In genomic region chr11:62558961-62559646, GRCm38 (mm10) we compare ENCODE assay signal across 10 mouse cellular contexts. TPM values are rescaled to one million over a fixed set of nuclear protein-coding genes. Genes with fewer than 3 reads are reported as not detected.
DNase-seq lines count a peak whose midpoint lies in the region; ATAC-seq and TF ChIP-seq lines count a peak whose summit lies in the region.
"Had no signal": no experiment of that assay in that cellular context is flagged by ENCODE, and none has a peak within 500 bp of the region (broad histone marks: within the 10 kb centered on the region; RNA-seq: fewer than 3 reads in every experiment).

No protein-coding gene starts in this region.

- TF ChIP-seq POLR2A in small intestine, adult 2 months (IDR thresholded peaks at IDR 0.05; ENCODE audit: low read depth, low read length) = no peak

- H3K27me3 ChIP-seq in intestine, embryonic 15.5 days (replicated peaks) = no peaks in the 10 kb centered on the region
- H3K27me3 ChIP-seq in small intestine, adult 2 months (ENCODE audit: control insufficient read depth, insufficient read depth, low read length) = no peaks in the 10 kb centered on the region
- no peaks in the 10 kb centered on the region for H3K27me3 ChIP-seq in forebrain, postnatal 0 days (ENCODE audit: insufficient read depth, low read length)
- H3K27me3 ChIP-seq: embryonic facial prominence, embryonic 15.5 days had no signal

- H3K9ac ChIP-seq in intestine, embryonic 15.5 days = no peak overlapping the region
- no peak overlapping the region for H3K9ac ChIP-seq in forebrain, postnatal 0 days
- H3K9ac ChIP-seq: embryonic facial prominence, embryonic 15.5 days; midbrain, embryonic 12.5 days had no signal

- H3K4me2 ChIP-seq in intestine, embryonic 15.5 days (replicated peaks) = no peak overlapping the region
- no peak overlapping the region for H3K4me2 ChIP-seq in forebrain, postnatal 0 days (ENCODE audit: low read depth)
- H3K4me2 ChIP-seq: embryonic facial prominence, embryonic 15.5 days; midbrain, embryonic 12.5 days had no signal

- no peak overlapping the region for H3K4me3 ChIP-seq in intestine, embryonic 15.5 days (replicated peaks)
- H3K4me3 ChIP-seq in small intestine, adult 2 months (ENCODE audit: low read depth, low read length) = no peak overlapping the region
- no peak overlapping the region for H3K4me3 ChIP-seq in forebrain, postnatal 0 days (ENCODE audit: low read depth, low read length)
- H3K4me3 ChIP-seq: embryonic facial prominence, embryonic 15.5 days; midbrain, embryonic 12.5 days had no signal

- H3K4me1 ChIP-seq in intestine, embryonic 15.5 days (replicated peaks) = peaks cover 9% of the 10 kb centered on the region; the same call in 1 of the 2 replicates
- H3K4me1 ChIP-seq in small intestine, adult 2 months (ENCODE audit: control insufficient read depth, insufficient read depth, insufficient read length, low read length) = peaks cover 14% of the 10 kb centered on the region
- H3K4me1 ChIP-seq in forebrain, postnatal 0 days (ENCODE audit: insufficient read depth) = peaks cover 13% of the 10 kb centered on the region

- H3K9me3 ChIP-seq in intestine, embryonic 15.5 days = no peaks in the 10 kb centered on the region; the same call in 1 of the 2 replicates
- no peaks in the 10 kb centered on the region for H3K9me3 ChIP-seq in forebrain, postnatal 0 days (ENCODE audit: low read length)
- H3K9me3 ChIP-seq: embryonic facial prominence, embryonic 15.5 days; midbrain, embryonic 12.5 days had no signal

- no peak for TF ChIP-seq CTCF in small intestine, adult 2 months (IDR thresholded peaks at IDR 0.05; ENCODE audit: extremely low read depth, insufficient read length, insufficient replicate concordance, low read depth, low read length)
- no peak for TF ChIP-seq CTCF in forebrain, postnatal 0 days (IDR thresholded peaks at IDR 0.05; ENCODE audit: low read depth)

- peak; percentile 10 for DNase-seq in retina, embryonic 14.5 days (ENCODE audit: low spot score)
- DNase-seq in retina, postnatal 1 day = no peak
- peak; percentile 83 for DNase-seq in adrenal gland, postnatal 14 days
- DNase-seq in right cerebral cortex, postnatal 14 days = no peak
- DNase-seq in cerebellum, adult 8-10 months = no peak
- DNase-seq in forebrain, postnatal 0 days = no peak

- H3K36me3 ChIP-seq in intestine, embryonic 15.5 days = no peaks in the 10 kb centered on the region
- peaks cover 7% of the 10 kb centered on the region for H3K36me3 ChIP-seq in small intestine, adult 2 months (ENCODE audit: control insufficient read depth, insufficient read depth, low read length)
- peaks cover 10% of the 10 kb centered on the region; the same call in 1 of the 2 replicates for H3K36me3 ChIP-seq in forebrain, postnatal 0 days (ENCODE audit: insufficient read depth)

- no peak overlapping the region for H3K27ac ChIP-seq in intestine, embryonic 15.5 days
- H3K27ac ChIP-seq in small intestine, adult 2 months (ENCODE audit: insufficient read depth, low read depth, low read length) = peak overlapping the region; percentile 92
- H3K27ac ChIP-seq in forebrain, postnatal 0 days (ENCODE audit: low read depth, low read length) = no peak overlapping the region
- H3K27ac ChIP-seq: midbrain, embryonic 12.5 days had no signal

- ATAC-seq in intestine, embryonic 15.5 days = peak; percentile 26; the same call in 1 of the 2 replicates
- no peak for ATAC-seq in forebrain, postnatal 0 days

- WGBS in intestine, embryonic 15.5 days = 56% methylated on average over 6 of the region's 6 CpGs
- 23% methylated on average over 6 of the region's 6 CpGs for WGBS in small intestine, adult 2 months
- WGBS in forebrain, postnatal 0 days = 71% methylated on average over 6 of the region's 6 CpGs

RNA-seq across cellular contexts. Expression of gene Ubb, which starts 8.1 kb away (rescaled TPM):
- total RNA-seq in adrenal gland, postnatal 14 days (2021) = 1,185 and 1,189 TPM in 2 replicates
- 2,561 and 2,687 TPM in 2 replicates for polyA plus RNA-seq in intestine, embryonic 15.5 days (2015; fragmentation: Nextera tagmentation; extraction: Ambion mirVana)
- 827 and 2,308 TPM in 2 replicates for polyA plus RNA-seq in small intestine, adult 2 months (2012; rRNA removed)
- 1,115 and 1,190 TPM in 2 replicates for total RNA-seq in forebrain, postnatal 0 days (2014; rRNA removed)
- 4,663 and 5,112 TPM in 2 replicates for polyA plus RNA-seq in forebrain, postnatal 0 days (2015; fragmentation: Nextera tagmentation; extraction: Ambion mirVana)

RNA-seq across cellular contexts. Expression of gene Trpv2, which starts 15.2 kb away (rescaled TPM):
- total RNA-seq in adrenal gland, postnatal 14 days (2021) = 3.8 and 5.1 TPM in 2 replicates
- polyA plus RNA-seq in intestine, embryonic 15.5 days (2015; fragmentation: Nextera tagmentation; extraction: Ambion mirVana) = 10.0 and 10.7 TPM in 2 replicates
- 4.0 and 4.7 TPM in 2 replicates for polyA plus RNA-seq in small intestine, adult 2 months (2012; rRNA removed)
- 38.1 and 46.6 TPM in 2 replicates for total RNA-seq in forebrain, postnatal 0 days (2014; rRNA removed)
- 21.6 and 26.2 TPM in 2 replicates for polyA plus RNA-seq in forebrain, postnatal 0 days (2015; fragmentation: Nextera tagmentation; extraction: Ambion mirVana)

RNA-seq across cellular contexts. Expression of gene Cenpv, which starts 20.0 kb away (rescaled TPM):
- 40.5 and 50.7 TPM in 2 replicates for total RNA-seq in adrenal gland, postnatal 14 days (2021)
- polyA plus RNA-seq in intestine, embryonic 15.5 days (2015; fragmentation: Nextera tagmentation; extraction: Ambion mirVana) = 35.6 and 44.9 TPM in 2 replicates
- 77.4 and 175 TPM in 2 replicates for polyA plus RNA-seq in small intestine, adult 2 months (2012; rRNA removed)
- total RNA-seq in forebrain, postnatal 0 days (2014; rRNA removed) = 79.0 and 112 TPM in 2 replicates
- 50.8 and 68.0 TPM in 2 replicates for polyA plus RNA-seq in forebrain, postnatal 0 days (2015; fragmentation: Nextera tagmentation; extraction: Ambion mirVana)

Comparison
In these comparisons a context has a peak if more than half of its experiments do, and no peak if none do; other contexts are left out.
1. DNase-seq: peak in retina, embryonic 14.5 days (single experiment) and adrenal gland, postnatal 14 days (single experiment); none in retina, postnatal 1 day (single experiment), right cerebral cortex, postnatal 14 days (single experiment), cerebellum, adult 8-10 months (single experiment) and forebrain, postnatal 0 days (single experiment).